Mouse (Mus musculus): Measurements from ENCODE around the gene Fam186b. TPM values are rescaled to one million over a fixed set of nuclear protein-coding genes. Genes with fewer than 3 reads are reported as not detected.

The Fam186b gene
- polyA plus RNA-seq, 1 experiment = not detected

DNA sequence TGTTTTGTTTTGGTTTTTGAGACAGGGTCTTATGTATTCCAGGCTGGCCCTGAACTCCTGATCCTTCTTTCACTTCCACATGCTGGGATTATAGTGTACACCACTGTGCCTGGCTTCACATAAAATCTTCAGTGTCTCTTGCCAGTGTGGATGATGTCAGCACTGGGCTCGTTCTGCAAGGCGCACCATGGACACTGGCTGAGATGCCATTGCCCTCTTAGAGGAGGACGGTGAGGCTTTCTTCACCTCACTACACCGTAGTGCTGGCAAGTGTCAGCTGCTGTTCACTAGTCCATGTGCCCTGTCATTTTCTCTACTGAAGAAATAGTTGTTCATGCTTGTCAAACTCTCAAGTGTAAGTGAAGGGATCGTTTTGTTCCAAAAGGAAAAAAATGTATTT, 14.9 kb upstream of the Fam186b start:
- Histone ChIP-seq H3K4me1 (ENCODE audit: control insufficient read depth, insufficient read depth, low read length) (no peaks in the 10 kb centered on the region), H3K27ac (ENCODE audit: insufficient read depth, low read length) (no peak overlapping the region), H3K4me3 (ENCODE audit: insufficient read depth, low read length) (no peak overlapping the region)
- TF ChIP-seq POLR2A (IDR thresholded peaks at IDR 0.05; ENCODE audit: low read depth, low read length) = no peak
- no peak for TF ChIP-seq CTCF (IDR thresholded peaks at IDR 0.05; ENCODE audit: borderline replicate concordance, insufficient read depth, low read length)

GRCm38 (mm10) chr15:99309549-99309948, 13.9 kb upstream of the Fam186b start:
- Histone ChIP-seq H3K27ac (ENCODE audit: insufficient read depth, low read length) (no peak overlapping the region), H3K4me1 (ENCODE audit: control insufficient read depth, insufficient read depth, low read length) (no peaks in the 10 kb centered on the region), H3K4me3 (ENCODE audit: insufficient read depth, low read length) (no peak overlapping the region)
- no peak for TF ChIP-seq POLR2A (IDR thresholded peaks at IDR 0.05; ENCODE audit: low read depth, low read length)

- Histone ChIP-seq H3K4me3 (ENCODE audit: insufficient read depth, low read length) (no peak overlapping the region), H3K4me1 (ENCODE audit: control insufficient read depth, insufficient read depth, low read length) (no peaks in the 10 kb centered on the region)
- TF ChIP-seq CTCF (IDR thresholded peaks at IDR 0.05; ENCODE audit: borderline replicate concordance, insufficient read depth, low read length) (no peak), POLR2A (IDR thresholded peaks at IDR 0.05; ENCODE audit: low read depth, low read length) (no peak)
Measured at GRCm38 (mm10) chr15:99307476-99307875, 11.8 kb upstream of the Fam186b start.

DNA sequence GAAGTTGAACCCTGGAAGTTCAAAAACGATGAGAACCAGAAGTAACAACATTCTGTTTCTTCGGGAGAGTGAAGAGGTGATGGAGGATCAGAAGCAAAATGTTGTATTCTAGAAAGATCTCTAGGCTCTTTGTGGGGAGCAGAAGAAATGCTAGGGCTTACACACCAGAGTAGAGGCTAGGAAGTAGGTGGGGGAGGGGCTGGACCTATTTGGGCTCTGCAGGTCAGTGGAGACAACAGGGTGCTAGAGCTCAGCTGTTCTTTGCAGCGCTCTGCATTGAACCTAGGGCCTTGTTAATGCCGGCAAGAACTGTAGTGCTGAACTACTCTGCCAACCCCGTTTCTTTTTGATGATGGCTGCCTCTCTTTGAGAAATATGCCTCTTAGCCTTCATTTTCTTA, 525 bp upstream of the Fam186b start:
- Histone ChIP-seq H3K27ac (ENCODE audit: insufficient read depth, low read length) (no peak overlapping the region), H3K4me1 (ENCODE audit: control insufficient read depth, insufficient read depth, low read length) (no peaks in the 10 kb centered on the region), H3K4me3 (ENCODE audit: insufficient read depth, low read length) (peak overlapping the region; percentile 72)
- TF ChIP-seq CTCF (IDR thresholded peaks at IDR 0.05; ENCODE audit: borderline replicate concordance, insufficient read depth, low read length) (no peak), POLR2A (IDR thresholded peaks at IDR 0.05; ENCODE audit: low read depth, low read length) (no peak)

More at GRCm38 (mm10) chr15:99307476-99307875, 11.8 kb upstream of the Fam186b start:
- no peak overlapping the region for H3K27ac ChIP-seq (ENCODE audit: insufficient read depth, low read length)

- no peaks in the 10 kb centered on the region for H3K4me1 ChIP-seq (ENCODE audit: control insufficient read depth, insufficient read depth, low read length)
- H3K27ac ChIP-seq (ENCODE audit: insufficient read depth, low read length) = peak within 1 kb of the TSS; percentile 37; the same call in 1 of the 2 replicates
- peak within 1 kb of the TSS; percentile 73 for H3K4me3 ChIP-seq (ENCODE audit: insufficient read depth, low read length)
- no peak for TF ChIP-seq CTCF (IDR thresholded peaks at IDR 0.05; ENCODE audit: borderline replicate concordance, insufficient read depth, low read length)
- TF ChIP-seq POLR2A (IDR thresholded peaks at IDR 0.05; ENCODE audit: low read depth, low read length) = peak; percentile 81
Measured at GRCm38 (mm10) chr15:99294813-99295374, 794 bp downstream of the Fam186b start, which contains the start of gene Prpf40b. TSS of gene Prpf40b (plus strand) at chr15:99295087.

GRCm38 (mm10) chr15:99294287-99294686, 1.4 kb downstream of the Fam186b start:
- H3K4me3 ChIP-seq (ENCODE audit: insufficient read depth, low read length) = peak overlapping the region; percentile 73
- TF ChIP-seq POLR2A (IDR thresholded peaks at IDR 0.05; ENCODE audit: low read depth, low read length) (no peak), CTCF (IDR thresholded peaks at IDR 0.05; ENCODE audit: borderline replicate concordance, insufficient read depth, low read length) (no peak)
- no peak overlapping the region for H3K27ac ChIP-seq (ENCODE audit: insufficient read depth, low read length)
- no peaks in the 10 kb centered on the region for H3K4me1 ChIP-seq (ENCODE audit: control insufficient read depth, insufficient read depth, low read length)

DNA sequence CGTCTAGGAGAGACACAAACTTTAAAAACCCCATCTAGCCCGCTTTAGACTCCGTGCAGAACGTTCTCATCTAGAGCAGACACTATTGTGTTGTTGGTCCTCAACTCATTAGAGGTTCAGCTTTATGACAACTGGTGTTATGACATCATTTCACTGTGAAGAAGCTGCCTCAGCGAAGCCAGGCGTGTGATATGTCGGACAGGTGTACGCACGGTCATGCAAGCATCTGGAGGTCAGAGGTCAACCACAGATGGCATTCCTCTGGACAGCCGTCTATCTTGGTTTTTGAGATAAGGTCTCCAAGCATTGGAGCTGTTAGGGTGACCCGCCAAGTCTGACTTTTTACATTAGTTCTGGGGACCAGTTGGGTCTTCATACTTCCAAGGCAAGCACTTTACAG, 5.1 kb downstream of the Fam186b start:
- TF ChIP-seq POLR2A (IDR thresholded peaks at IDR 0.05; ENCODE audit: low read depth, low read length) = no peak
- Histone ChIP-seq H3K4me1 (ENCODE audit: control insufficient read depth, insufficient read depth, low read length) (no peaks in the 10 kb centered on the region), H3K27ac (ENCODE audit: insufficient read depth, low read length) (no peak overlapping the region), H3K4me3 (ENCODE audit: insufficient read depth, low read length) (no peak overlapping the region)

- TF ChIP-seq POLR2A (IDR thresholded peaks at IDR 0.05; ENCODE audit: low read depth, low read length) = no peak
- TF ChIP-seq CTCF (IDR thresholded peaks at IDR 0.05; ENCODE audit: borderline replicate concordance, insufficient read depth, low read length) = no peak
- Histone ChIP-seq H3K4me1 (ENCODE audit: control insufficient read depth, insufficient read depth, low read length) (no peaks in the 10 kb centered on the region), H3K27ac (ENCODE audit: insufficient read depth, low read length) (no peak overlapping the region)
Measured at GRCm38 (mm10) chr15:99285189-99285535, 10.5 kb downstream of the Fam186b start.

GRCm38 (mm10) chr15:99284527-99285188, 11.0 kb downstream of the Fam186b start:
- no peak for TF ChIP-seq POLR2A (IDR thresholded peaks at IDR 0.05; ENCODE audit: low read depth, low read length)
- TF ChIP-seq CTCF (IDR thresholded peaks at IDR 0.05; ENCODE audit: borderline replicate concordance, insufficient read depth, low read length) = no peak
- H3K27ac ChIP-seq (ENCODE audit: insufficient read depth, low read length) = no peak overlapping the region
- no peaks in the 10 kb centered on the region for H3K4me1 ChIP-seq (ENCODE audit: control insufficient read depth, insufficient read depth, low read length)
- H3K4me3 ChIP-seq (ENCODE audit: insufficient read depth, low read length) = no peak overlapping the region

More at GRCm38 (mm10) chr15:99285189-99285535, 10.5 kb downstream of the Fam186b start:
- H3K4me3 ChIP-seq (ENCODE audit: insufficient read depth, low read length) = no peak overlapping the region

GRCm38 (mm10) chr15:99283456-99283855, 12.2 kb downstream of the Fam186b start:
- no peak for TF ChIP-seq POLR2A (IDR thresholded peaks at IDR 0.05; ENCODE audit: low read depth, low read length)
- TF ChIP-seq CTCF (IDR thresholded peaks at IDR 0.05; ENCODE audit: borderline replicate concordance, insufficient read depth, low read length) = peak; percentile 27; the same call in 1 of the 2 replicates
- H3K4me1 ChIP-seq (ENCODE audit: control insufficient read depth, insufficient read depth, low read length) = no peaks in the 10 kb centered on the region
- no peak overlapping the region for H3K4me3 ChIP-seq (ENCODE audit: insufficient read depth, low read length)
- no peak overlapping the region for H3K27ac ChIP-seq (ENCODE audit: insufficient read depth, low read length)

Measured in embryonic fibroblast, embryonic 13.5 days (primary cell).